Mouse (Mus musculus) forebrain, embryonic 16.5 days (tissue): ENCODE measurements at regions not wholly inside any gene's neighbourhood (a gene's known extent, or its start where the extent isn't known, plus 50 kb on each side); places are given as distances from the start of the nearest gene placed in this dataset.
A peak's percentile ranks its signal among the peaks of the same experiment; 100 is the strongest.

Experiments used
- ATAC-seq: fragments of 200-750 bp; cut with Nextera tagmentation; 2 replicates; pipeline ENCODE4 v1.8.0; 2017; ENCODE audit warnings: mild to moderate bottlenecking, moderate library complexity
- H3K27ac ChIP-seq: fragments of 300-500 bp; sonication (generic); 2 replicates; pipeline ENCODE4 v1.5.1; 2014; ENCODE audit warnings: low read length, control low read depth
- H3K27me3 ChIP-seq: fragments of 300-500 bp; sonication (generic); replicated peaks from 2 replicates; pipeline ENCODE4 v1.6.1; 2014; ENCODE audit warnings: low read length; ENCODE audit not compliant: control insufficient read depth, insufficient read depth
- H3K36me3 ChIP-seq: fragments of 300-500 bp; sonication (generic); 2 replicates; pipeline ENCODE4 v1.6.1; 2014; ENCODE audit not compliant: control insufficient read depth, insufficient read depth
- H3K4me1 ChIP-seq: fragments of 300-500 bp; sonication (generic); replicated peaks from 2 replicates; pipeline ENCODE4 v1.6.1; 2014; ENCODE audit warnings: low read length; ENCODE audit not compliant: control insufficient read depth, insufficient read depth
- H3K4me2 ChIP-seq: fragments of 300-500 bp; sonication (generic); 2 replicates; pipeline ENCODE4 v1.6.1; 2014; ENCODE audit warnings: mild to moderate bottlenecking, low read length, control low read depth
- H3K4me3 ChIP-seq: fragments of 300-500 bp; sonication (generic); replicated peaks from 2 replicates; pipeline ENCODE4 v1.5.1; 2014; ENCODE audit warnings: mild to moderate bottlenecking, low read length, control low read depth
- H3K9ac ChIP-seq: fragments of 300-500 bp; sonication (generic); replicated peaks from 2 replicates; pipeline ENCODE4 v1.6.1; 2014; ENCODE audit warnings: low read depth, low read length, control low read depth
- H3K9me3 ChIP-seq: fragments of 300-500 bp; sonication (generic); 2 replicates; pipeline ENCODE4 v1.6.1; 2016; ENCODE audit warnings: low read length; ENCODE audit not compliant: control insufficient read depth
- WGBS: fragments of 180-500 bp; shearing (Covaris S2); extraction: QIAGEN DNeasy Blood & Tissue Kit; methylation state at CpG from one replicate; pipeline ENCODE4 v1.1.7; 2014; 5-methylcytosine and 5-hydroxymethylcytosine counted together

DNA sequence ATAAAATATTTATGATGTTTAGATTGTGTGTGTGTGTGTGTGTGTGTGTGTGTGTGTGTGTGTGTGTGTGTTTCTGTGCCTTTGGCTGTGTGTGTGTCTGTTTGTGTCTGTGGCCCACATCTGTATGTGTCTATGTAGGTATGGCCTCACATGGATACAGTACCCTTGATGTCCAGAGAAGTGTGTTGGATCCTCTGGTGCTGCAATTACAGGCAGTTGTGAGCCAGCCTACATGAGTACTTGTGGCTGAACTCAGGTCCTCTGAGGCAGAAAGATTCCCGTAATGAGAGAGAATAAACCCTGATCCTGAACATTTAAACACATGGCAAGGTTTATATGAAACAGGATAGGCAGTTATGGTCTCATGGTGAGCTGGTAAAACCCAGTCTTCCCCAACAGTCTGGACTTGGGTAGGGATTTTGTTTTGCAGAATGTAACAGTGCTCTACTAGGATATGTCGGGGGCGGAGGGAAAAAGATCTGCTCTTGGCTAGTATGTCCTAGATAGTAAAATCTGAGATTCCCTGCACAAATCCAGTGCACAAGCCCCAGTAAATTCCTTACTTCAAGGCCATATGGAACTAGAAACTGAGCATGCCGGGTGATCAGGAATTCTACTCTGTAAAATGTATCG is 275.6 kb downstream of the Kctd12 start:
- H3K36me3 ChIP-seq: no peaks in the 10 kb centered on the region
- H3K4me1 ChIP-seq: no peaks in the 10 kb centered on the region
- no peaks in the 10 kb centered on the region for H3K27me3 ChIP-seq
- ATAC-seq: no peak
- H3K9ac ChIP-seq: no peak overlapping the region
- H3K4me3 ChIP-seq: no peak overlapping the region
- no peak overlapping the region for H3K27ac ChIP-seq
- no peak overlapping the region for H3K4me2 ChIP-seq
- WGBS: 83% methylated on average over 5 of the region's 5 CpGs
- no peaks in the 10 kb centered on the region for H3K9me3 ChIP-seq

DNA sequence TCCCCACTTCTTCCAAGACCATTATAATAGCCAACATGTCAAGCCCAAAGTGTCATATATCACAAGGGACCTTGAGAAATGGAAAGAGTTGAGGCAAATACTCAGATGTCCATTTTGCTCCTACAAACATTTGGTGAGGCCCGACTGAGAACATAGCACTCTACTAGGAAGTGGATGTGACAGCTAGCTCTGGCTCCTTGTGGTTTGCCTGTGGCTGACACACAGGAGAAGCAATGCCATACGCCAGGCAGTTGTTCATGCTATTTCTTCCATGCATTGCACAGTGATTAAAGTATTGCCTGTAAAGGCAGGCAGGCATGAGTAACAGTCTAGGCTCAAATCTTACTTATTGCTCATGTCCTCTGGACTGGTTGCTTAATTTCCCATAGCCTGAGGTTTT is 281.3 kb downstream of the Kctd12 start:
- H3K4me3 ChIP-seq: no peak overlapping the region
- H3K9me3 ChIP-seq: no peaks in the 10 kb centered on the region
- H3K9ac ChIP-seq: no peak overlapping the region
- H3K4me1 ChIP-seq: peaks cover 4% of the 10 kb centered on the region; the same call in 1 of the 2 replicates
- ATAC-seq: no peak
- no peaks in the 10 kb centered on the region for H3K27me3 ChIP-seq
- H3K4me2 ChIP-seq: no peak overlapping the region
- H3K36me3 ChIP-seq: no peaks in the 10 kb centered on the region
- H3K27ac ChIP-seq: no peak overlapping the region
- 81% methylated on average over 2 of the region's 2 CpGs for whole genome bisulfite sequencing

GRCm38 (mm10) chr14:102700457-102700856 is 282.0 kb downstream of the Kctd12 start:
- peak; percentile 31; the same call in 1 of the 2 replicates for ATAC-seq
- Histone ChIP-seq H3K4me1 (peaks cover 4% of the 10 kb centered on the region; the same call in 1 of the 2 replicates), H3K9me3 (no peaks in the 10 kb centered on the region), H3K27ac (no peak overlapping the region), H3K4me2 (no peak overlapping the region), H3K9ac (no peak overlapping the region), H3K36me3 (no peaks in the 10 kb centered on the region), H3K4me3 (no peak overlapping the region), H3K27me3 (no peaks in the 10 kb centered on the region)
- WGBS: 64% methylated on average over 6 of the region's 6 CpGs

GRCm38 (mm10) chr14:102699015-102699414 is 283.4 kb downstream of the Kctd12 start:
- H3K27ac ChIP-seq: no peak overlapping the region
- H3K36me3 ChIP-seq: no peaks in the 10 kb centered on the region
- 79% methylated on average over 3 of the region's 3 CpGs for WGBS
- no peaks in the 10 kb centered on the region for H3K9me3 ChIP-seq
- no peak overlapping the region for H3K9ac ChIP-seq
- no peak overlapping the region for H3K4me2 ChIP-seq
- H3K27me3 ChIP-seq: no peaks in the 10 kb centered on the region
- H3K4me1 ChIP-seq: peaks cover 4% of the 10 kb centered on the region; the same call in 1 of the 2 replicates
- ATAC-seq: no peak
- H3K4me3 ChIP-seq: no peak overlapping the region

DNA sequence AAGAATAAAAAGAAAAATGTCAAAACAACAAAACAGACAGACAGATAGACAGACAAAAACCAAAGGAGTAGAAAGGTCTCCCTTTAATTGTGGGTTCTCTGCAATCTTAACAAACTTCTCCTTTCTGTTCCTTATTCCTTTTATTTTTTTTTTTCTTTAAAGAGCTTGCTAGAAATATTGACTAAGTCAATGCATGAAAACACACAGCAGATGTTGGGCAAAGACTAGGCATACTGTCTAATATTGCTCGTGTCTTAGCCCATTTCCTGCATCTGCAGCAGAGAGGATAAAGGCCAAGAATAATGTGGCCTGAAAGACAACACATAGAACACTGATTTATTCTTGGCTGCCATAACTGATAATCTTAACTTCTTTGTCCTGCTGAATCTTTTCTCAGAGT is 295.6 kb downstream of the Kctd12 start:
- Histone ChIP-seq H3K9me3 (no peaks in the 10 kb centered on the region), H3K27me3 (no peaks in the 10 kb centered on the region), H3K4me1 (no peaks in the 10 kb centered on the region), H3K36me3 (no peaks in the 10 kb centered on the region), H3K4me3 (no peak overlapping the region), H3K9ac (no peak overlapping the region), H3K27ac (no peak overlapping the region), H3K4me2 (no peak overlapping the region)
- no peak for ATAC-seq
- WGBS: 58% methylated on average over 1 of the region's 1 CpGs

DNA sequence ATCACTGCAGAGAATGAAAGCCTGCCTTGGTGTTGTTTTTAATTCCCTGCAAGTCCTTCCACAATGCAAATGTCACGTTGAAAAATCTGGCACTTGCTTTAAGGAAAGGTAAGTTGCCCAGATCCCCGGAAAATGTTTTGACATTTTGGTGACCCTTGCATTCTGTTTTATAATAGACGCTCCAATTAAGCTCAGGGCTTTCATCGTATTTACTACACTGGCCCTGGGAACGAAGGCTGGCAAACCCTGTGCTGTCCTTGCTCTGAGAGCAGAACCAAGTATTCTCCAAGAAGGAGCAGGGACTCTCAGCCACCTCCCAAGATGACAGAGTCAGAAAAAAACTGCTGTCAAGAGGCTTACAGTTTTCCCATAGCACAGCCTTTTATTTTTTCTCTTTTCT is 305.9 kb downstream of the Kctd12 start:
- Histone ChIP-seq H3K9ac (no peak overlapping the region), H3K9me3 (no peaks in the 10 kb centered on the region), H3K36me3 (no peaks in the 10 kb centered on the region), H3K4me3 (no peak overlapping the region), H3K27me3 (no peaks in the 10 kb centered on the region), H3K27ac (no peak overlapping the region), H3K4me2 (no peak overlapping the region), H3K4me1 (peaks cover 3% of the 10 kb centered on the region; the same call in 1 of the 2 replicates)
- 6% methylated on average over 5 of the region's 5 CpGs for WGBS
- ATAC-seq: peak; percentile 75

- Histone ChIP-seq H3K36me3 (no peaks in the 10 kb centered on the region), H3K27ac (no peak overlapping the region), H3K9ac (no peak overlapping the region), H3K4me2 (no peak overlapping the region), H3K27me3 (no peaks in the 10 kb centered on the region), H3K4me3 (no peak overlapping the region), H3K4me1 (peaks cover 3% of the 10 kb centered on the region; the same call in 1 of the 2 replicates), H3K9me3 (no peaks in the 10 kb centered on the region)
- WGBS: 89% methylated on average over 5 of the region's 5 CpGs
- ATAC-seq: no peak
These were observed 307.8 kb downstream of the Kctd12 start for GRCm38 (mm10) chr14:102674635-102675034.

DNA sequence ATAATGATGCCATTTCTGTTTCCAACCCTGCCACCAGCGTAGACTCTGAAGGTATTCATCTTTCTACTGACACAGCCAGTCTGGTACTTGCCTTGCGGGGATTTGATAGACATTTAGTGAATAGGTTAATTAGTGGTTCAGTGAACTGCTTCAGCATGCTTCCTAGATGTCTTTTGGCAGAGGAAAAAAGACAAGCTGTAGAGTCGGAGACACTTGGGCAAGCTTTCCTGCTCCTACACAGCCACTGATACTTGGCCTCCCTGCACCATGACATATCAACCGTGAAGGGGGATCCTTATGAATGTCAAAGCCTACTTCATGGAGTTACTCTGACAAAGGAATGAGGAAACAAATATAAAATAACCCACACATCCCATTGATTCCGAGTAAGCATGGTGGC is 308.7 kb downstream of the Kctd12 start:
- Histone ChIP-seq H3K9ac (no peak overlapping the region), H3K4me1 (peaks cover 3% of the 10 kb centered on the region; the same call in 1 of the 2 replicates), H3K27ac (no peak overlapping the region), H3K4me2 (no peak overlapping the region), H3K36me3 (no peaks in the 10 kb centered on the region), H3K9me3 (no peaks in the 10 kb centered on the region), H3K27me3 (no peaks in the 10 kb centered on the region), H3K4me3 (no peak overlapping the region)
- ATAC-seq: peak; percentile 73
- WGBS: 25% methylated on average over 5 of the region's 5 CpGs

DNA sequence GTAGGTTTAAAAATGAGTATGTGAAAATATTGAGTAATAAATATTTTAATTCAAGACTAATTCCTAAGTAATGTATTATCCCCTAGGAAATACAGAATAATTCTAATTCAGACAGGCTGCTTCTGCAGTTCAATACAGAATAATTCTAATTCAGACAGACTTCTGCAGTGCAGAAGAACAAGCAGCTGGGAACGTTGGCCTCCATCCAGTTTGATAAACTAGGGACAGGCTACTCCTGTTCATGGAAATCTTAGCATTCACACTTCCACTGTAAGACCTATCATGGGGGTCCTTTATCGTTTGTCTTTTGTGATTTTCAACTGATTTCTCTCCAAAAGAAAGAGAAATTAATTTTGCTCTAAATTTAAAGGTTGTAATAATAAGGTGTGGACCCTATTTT is 319.2 kb downstream of the Kctd12 start:
- H3K9me3 ChIP-seq: no peaks in the 10 kb centered on the region
- H3K9ac ChIP-seq: no peak overlapping the region
- no peak overlapping the region for H3K4me3 ChIP-seq
- no peak overlapping the region for H3K27ac ChIP-seq
- H3K4me1 ChIP-seq: peaks cover 2% of the 10 kb centered on the region; the same call in 1 of the 2 replicates
- no peaks in the 10 kb centered on the region for H3K27me3 ChIP-seq
- H3K4me2 ChIP-seq: no peak overlapping the region
- WGBS: 44% methylated on average over 2 of the region's 2 CpGs
- ATAC-seq: peak; percentile 83
- no peaks in the 10 kb centered on the region for H3K36me3 ChIP-seq

DNA sequence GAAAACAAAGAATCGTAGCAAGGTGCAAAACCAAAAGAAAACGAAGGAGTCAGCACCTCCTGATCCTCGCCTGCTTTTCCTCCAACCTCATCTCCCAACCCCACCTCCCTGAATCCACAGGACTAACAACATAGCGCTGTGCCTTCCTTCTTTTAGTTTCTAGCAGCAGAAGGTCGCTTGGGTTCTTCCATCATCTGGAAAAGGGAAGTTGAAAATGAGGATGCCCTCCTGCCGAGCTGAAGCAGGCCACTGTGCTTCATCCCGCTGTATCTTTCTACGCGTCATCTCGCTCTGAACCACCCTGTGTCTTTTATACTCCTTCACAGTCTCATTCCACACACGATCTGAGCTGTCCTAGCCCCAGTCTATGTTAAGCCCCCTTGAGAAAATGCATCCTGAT is 322.1 kb downstream of the Kctd12 start:
- Histone ChIP-seq H3K4me1 (peaks cover 2% of the 10 kb centered on the region; the same call in 1 of the 2 replicates), H3K27me3 (no peaks in the 10 kb centered on the region), H3K4me3 (no peak overlapping the region), H3K4me2 (no peak overlapping the region), H3K36me3 (no peaks in the 10 kb centered on the region), H3K9me3 (no peaks in the 10 kb centered on the region), H3K27ac (no peak overlapping the region), H3K9ac (no peak overlapping the region)
- ATAC-seq: no peak
- WGBS: 84% methylated on average over 11 of the region's 11 CpGs
